Mouse (Mus musculus) left cerebral cortex, postnatal 4 days (tissue): ENCODE data around the gene Stxbp2. TPM values are rescaled to one million over a fixed set of nuclear protein-coding genes. Genes with fewer than 3 reads are reported as not detected.
A peak's percentile ranks its signal among the peaks of the same experiment; 100 is the strongest.

ENCODE experiments used
- DNase-seq: peaks from one replicate; pipeline ENCODE4 v3.0.0-alpha.2; 2022
- intact Hi-C: fragments of 180-260 bp; cut with DNase I; formaldehyde crosslinking; loops from one replicate; pipeline ENCODE4 v1.15.1; 2025
- total RNA-seq, 2 experiments: library from RNA; stranded (reverse); gene quantifications; 2 replicates each; pipeline ENCODE4 v1.2.3; 2021

Stxbp2 gene
- total RNA-seq, 2 experiments from 2014 or later: 73.8 to 78.1 TPM

DNA sequence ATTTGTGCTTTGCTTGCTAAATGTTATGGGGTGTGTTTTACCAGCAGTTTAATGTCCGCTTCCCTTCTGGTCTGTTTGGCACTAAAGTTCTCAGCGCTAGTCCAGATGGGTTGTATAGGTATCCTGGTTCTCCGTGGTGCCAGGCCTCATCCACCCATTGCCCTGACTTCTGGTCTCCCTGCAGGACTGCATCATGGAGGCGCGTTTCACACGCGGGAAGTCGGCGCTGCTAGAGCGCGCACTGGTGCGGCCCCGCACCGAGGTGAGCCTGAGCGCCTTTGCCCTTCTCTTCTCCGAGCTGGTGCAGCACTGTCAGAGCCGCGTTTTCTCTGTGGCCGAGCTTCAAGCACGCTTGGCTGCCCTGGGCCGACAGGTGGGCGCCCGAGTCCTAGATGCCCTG, 48.1 kb downstream of the Stxbp2 start:
- no peak for DNase-seq
- intact Hi-C loops: loop anchor here (5.0 to 10.0 kb wide), 3 partner anchors 52 to 214 kb away; partner anchors contain the start of genes C330021F23Rik, Pcp2 and Pex11g

DNA sequence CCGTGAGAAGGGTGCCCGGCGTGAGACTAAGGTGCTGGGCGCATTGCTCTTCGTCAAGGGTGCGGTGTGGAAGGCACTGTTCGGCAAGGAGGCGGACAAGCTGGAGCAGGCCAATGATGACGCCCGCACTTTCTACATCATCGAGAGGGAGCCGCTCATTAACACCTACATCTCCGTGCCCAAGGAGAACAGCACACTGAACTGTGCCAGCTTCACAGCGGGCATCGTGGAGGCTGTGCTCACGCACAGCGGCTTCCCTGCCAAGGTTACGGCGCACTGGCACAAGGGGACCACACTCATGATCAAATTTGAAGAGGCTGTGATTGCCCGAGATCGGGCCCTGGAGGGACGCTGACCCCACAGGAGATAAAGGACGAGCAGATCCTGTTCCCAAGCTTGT, 48.5 kb downstream of the Stxbp2 start:
- intact Hi-C loops: loop anchor here (5.0 to 10.0 kb wide), 3 partner anchors 52 to 214 kb away; partner anchors contain the start of genes C330021F23Rik, Pcp2 and Pex11g
- DNase-seq: peak; percentile 29

DNA sequence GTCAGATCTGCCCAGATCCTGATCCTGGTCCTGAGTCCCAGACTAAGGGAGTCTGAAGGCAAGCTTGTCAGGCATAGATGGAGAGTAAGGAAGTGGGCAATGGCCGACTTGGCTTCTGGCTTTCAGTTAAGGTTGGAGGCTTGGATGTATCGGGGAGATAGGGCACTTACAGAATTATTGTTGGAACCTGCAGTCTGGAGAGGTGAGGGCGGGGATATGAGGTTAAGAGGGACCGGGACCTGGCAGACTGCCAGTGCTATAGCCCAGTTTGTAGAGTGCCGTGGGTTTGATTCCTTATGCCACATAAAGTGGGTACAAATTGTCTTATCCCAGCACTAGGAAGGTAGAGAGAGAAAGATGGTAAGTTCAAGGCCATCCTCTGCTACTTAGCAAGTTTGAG, 48.9 kb downstream of the Stxbp2 start:
- DNase-seq: no peak
- intact Hi-C loops: loop anchor here (5.0 to 10.0 kb wide), 3 partner anchors 52 to 215 kb away; partner anchors contain the start of genes C330021F23Rik, Pcp2 and Pex11g

DNA sequence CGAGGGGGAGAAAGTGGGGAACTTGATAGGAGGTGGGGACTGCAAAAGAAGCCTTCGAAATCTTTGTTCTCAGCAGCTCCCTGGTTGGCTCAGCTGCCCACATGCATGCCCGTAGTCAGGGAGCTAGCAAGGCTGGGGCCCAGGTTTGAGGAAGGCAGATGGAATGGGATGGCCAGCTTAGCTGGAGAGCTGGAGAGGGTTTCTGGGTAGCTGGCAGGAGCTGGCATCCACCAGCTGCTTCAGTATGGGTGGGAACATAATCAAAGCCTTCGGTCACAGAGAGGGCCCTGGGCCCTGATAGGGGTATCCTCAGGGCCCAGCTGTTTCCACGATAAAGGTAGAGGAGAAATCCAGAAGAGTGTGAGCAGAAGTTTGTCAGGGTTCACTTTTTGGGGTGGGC, 51.7 kb downstream of the Stxbp2 start:
- peak; percentile 75 for DNase-seq
- intact Hi-C loops: no loop called here

DNA sequence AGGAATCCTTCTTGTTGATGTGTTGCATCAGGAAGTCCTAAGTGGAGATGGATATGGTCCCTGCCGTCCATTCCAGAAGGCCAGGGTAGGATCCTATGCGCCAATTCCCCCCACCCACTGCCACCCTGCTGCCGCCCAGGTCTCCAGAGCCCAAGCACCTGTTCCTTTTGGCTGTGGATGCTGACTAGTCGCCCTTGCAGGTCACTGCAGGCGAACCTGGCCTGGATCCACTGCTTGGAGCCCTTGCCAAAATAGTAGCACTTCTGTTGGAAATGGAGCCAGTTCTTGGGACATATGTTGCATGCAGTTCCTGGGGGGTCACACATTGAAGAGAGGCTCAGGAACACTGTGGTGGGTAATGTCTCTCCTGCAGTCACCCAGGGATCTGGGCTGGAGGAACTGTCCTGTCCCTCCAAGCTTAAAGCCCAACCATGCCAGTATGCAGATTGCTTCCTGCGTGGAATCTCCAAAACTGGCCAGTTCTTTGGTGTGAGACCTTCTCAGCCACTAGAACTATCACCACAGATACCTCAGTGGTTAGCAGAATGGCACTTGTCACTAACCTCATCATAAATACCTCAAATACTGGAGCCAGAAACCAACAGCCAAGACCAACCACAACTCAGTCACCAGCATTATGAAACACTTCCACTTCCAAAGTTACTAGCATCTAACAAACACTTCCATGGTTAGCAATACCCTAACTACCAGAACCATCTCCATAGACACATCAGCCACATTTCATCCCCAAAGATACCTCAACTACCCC, 52.8 kb downstream of the Stxbp2 start:
- DNase-seq: peak; percentile 91
- intact Hi-C loops: no loop called here

DNA sequence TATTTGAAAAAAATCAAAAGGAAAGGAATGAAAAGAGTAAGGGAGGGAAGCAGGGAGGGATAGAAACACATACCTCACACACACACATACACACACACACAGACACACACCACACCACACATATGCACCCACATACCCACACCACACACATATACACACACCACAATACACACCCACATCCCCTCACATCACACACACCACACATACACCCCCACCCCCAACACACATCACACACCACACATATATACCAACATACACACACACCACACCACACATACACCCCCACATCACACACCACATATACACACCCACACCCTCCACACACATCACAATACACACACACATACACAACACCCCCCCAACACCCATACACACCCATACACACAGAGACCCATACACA, 53.8 kb downstream of the Stxbp2 start:
- DNase-seq: no peak
- intact Hi-C loops: no loop called here

DNA sequence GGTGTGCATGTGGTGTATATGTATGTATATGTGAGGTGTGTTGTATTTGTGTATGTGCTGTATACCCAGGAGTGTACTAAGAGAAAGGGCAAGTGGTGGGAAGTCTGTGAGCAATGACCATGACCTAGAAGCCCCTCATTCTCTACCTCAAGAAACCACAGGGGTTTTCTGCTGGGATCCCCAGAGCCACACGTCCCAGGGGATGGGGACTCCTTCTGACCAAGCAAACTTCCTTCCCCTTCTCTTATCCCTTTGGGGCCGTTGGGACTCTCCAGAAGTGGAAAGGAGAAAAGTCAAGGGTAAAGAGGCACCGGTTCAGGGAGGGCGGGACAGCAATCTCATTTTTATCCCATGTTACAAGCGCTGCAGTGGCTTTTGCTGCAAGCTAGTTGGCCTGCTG, 54.7 kb downstream of the Stxbp2 start:
- no peak for DNase-seq
- intact Hi-C loops: no loop called here

DNA sequence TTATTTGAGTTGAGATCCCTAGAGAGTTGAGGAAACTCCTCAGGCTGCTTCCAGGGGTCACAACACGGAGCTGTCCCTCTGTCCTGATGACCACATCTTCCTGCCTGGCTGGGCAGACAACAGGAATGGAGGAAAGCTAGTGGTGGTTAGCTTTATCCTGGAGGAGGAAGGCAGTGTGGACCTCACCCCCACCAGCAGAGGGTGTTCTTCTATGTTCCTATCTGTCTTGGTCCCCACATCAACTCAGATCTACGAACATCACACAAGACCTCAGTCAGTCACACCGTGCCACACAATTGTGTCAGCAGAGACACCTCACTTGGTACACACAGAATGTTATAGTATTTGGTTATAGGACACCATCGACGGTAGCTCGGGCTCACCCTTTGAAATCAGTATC, 56.8 kb downstream of the Stxbp2 start:
- DNase-seq: no peak
- intact Hi-C loops: no loop called here

DNA sequence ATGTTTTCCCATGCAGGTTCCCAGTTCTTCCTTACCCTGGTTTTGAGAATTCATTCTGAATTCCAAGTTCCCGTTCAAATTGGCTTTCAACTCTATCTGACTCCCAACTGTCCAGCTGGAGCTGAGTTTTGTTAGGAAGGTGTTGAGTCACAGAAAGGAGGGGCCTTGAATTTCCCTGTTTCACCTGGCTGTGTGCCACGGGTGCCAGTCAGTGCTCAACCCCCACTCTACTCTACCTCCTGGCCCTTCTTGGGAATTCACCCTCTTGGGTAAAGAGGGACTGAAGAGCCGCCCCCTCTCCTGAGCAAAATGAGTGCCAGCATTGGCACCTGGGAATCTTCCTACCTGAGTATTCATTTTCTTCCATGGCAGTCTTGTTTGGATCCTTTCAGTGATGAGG, 60.0 kb downstream of the Stxbp2 start:
- intact Hi-C loops: no loop called here
- no peak for DNase-seq

Other genes starting within 250 kb of the Stxbp2 start
- gene Arhgef18, start 237.9 kb upstream of the Stxbp2 start, total RNA-seq: 10 to 100 TPM; 37.1 to 38.9 TPM
- gene Pex11g, start 163.3 kb upstream of the Stxbp2 start, total RNA-seq: under 1 TPM; 0.64 to 0.66 TPM
- not detected for gene Tex45, start 160.1 kb upstream of the Stxbp2 start, total RNA-seq
- gene Zfp358, start 137.8 kb upstream of the Stxbp2 start, total RNA-seq: 10 to 100 TPM; 43.3 TPM
- gene Mcoln1, start 130.5 kb upstream of the Stxbp2 start, total RNA-seq: 10 to 100 TPM; 74.8 to 81.3 TPM
- 10 to 100 TPM; 75.9 to 81.6 TPM for gene Pnpla6, start 115.6 kb upstream of the Stxbp2 start, total RNA-seq
- not detected for gene C330021F23Rik, start 63.0 kb upstream of the Stxbp2 start, total RNA-seq
- 100 to 1,000 TPM; 109 to 118 TPM for gene Camsap3, start 43.7 kb upstream of the Stxbp2 start, total RNA-seq
- gene Xab2, start 9.6 kb upstream of the Stxbp2 start, total RNA-seq: 10 to 100 TPM; 38.5 to 38.8 TPM
- gene Pet100, start 9.4 kb upstream of the Stxbp2 start, total RNA-seq: 10 to 100 TPM; 60.0 to 63.3 TPM
- gene Pcp2, start 5.4 kb upstream of the Stxbp2 start, total RNA-seq: 1 to 10 TPM in 1 of 2 experiments, not detected in 1; 1.0 TPM
- gene Retn, start 24.8 kb downstream of the Stxbp2 start, total RNA-seq: under 1 TPM; 0.76 to 0.91 TPM
- under 1 TPM; 0.38 to 0.42 TPM for gene Mcemp1, start 34.8 kb downstream of the Stxbp2 start, total RNA-seq
- 10 to 100 TPM; 13.6 to 14.1 TPM for gene Fcor, start 41.4 kb downstream of the Stxbp2 start, total RNA-seq
- gene Trappc5, start 45.3 kb downstream of the Stxbp2 start, total RNA-seq: 10 to 100 TPM; 34.4 to 37.0 TPM
- gene Fcer2a, start 63.2 kb downstream of the Stxbp2 start, total RNA-seq: not detected
- not detected for gene Clec4g, start 89.7 kb downstream of the Stxbp2 start, total RNA-seq
- gene Cd209a, start 118.0 kb downstream of the Stxbp2 start, total RNA-seq: not detected
- not detected for gene Cd209e, start 223.4 kb downstream of the Stxbp2 start, total RNA-seq
- not detected for gene Cd209d, start 247.6 kb downstream of the Stxbp2 start, total RNA-seq